Mouse (Mus musculus): ENCODE measurements around the gene Emilin2.

DNA sequence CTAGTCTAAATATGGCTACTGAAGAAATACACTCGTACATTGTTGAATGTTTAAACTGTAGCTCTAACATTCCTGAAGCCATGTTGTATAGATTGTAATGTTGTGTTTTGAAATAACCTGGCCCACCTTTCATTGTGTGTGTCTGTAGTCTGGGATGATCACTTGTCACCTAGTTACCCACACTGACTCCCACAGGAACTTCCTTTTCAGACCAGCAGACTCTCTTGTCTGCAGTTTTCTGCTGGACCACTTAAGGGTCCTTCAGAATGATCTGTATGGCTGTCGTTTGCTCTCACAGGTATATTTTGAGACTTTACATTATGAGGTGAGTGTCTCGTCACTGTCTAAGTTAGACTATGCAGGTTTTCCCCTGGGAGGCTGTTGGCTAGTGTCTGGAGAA lies 101.8 kb downstream of the Emilin2 start:
- TF ChIP-seq CTCF (IDR thresholded peaks at IDR 0.05; ENCODE audit: control insufficient read depth, insufficient read depth, insufficient read length) (no peak), MAX (IDR thresholded peaks at IDR 0.05) (no peak), CEBPB (IDR thresholded peaks at IDR 0.05; ENCODE audit: low read depth) (no peak), USF1 (IDR thresholded peaks at IDR 0.05; ENCODE audit: low read depth) (no peak), MYOG (IDR thresholded peaks at IDR 0.05; ENCODE audit: control insufficient read depth, extremely low read depth, insufficient read length) (no peak), MYOD1 (IDR thresholded peaks at IDR 0.05; ENCODE audit: control insufficient read depth, insufficient read length, low read depth) (no peak)
